Mouse (Mus musculus) heart, adult 2 months (tissue): ENCODE results near the gene B9d2. TPM values are rescaled to one million over a fixed set of nuclear protein-coding genes. Genes with fewer than 3 reads are reported as not detected.
"Not testable (repeated sequence)": the region's sequence is repeated elsewhere in the genome, so short reads cannot be mapped to it uniquely, and the experiment has no call there.

ENCODE experiments used
- DNase-seq, 2 experiments: peaks; one replicate each; pipeline ENCODE4 v3.0.0; 2021
- H3K27ac ChIP-seq: fragments of 200-600 bp; 2 replicates; pipeline ENCODE4 v1.8.1; 2022
- H3K27me3 ChIP-seq: fragments of 200-500 bp; 2 replicates; pipeline ENCODE4 v1.6.1; 2012; ENCODE audit warnings: mild to moderate bottlenecking, low read length, inconsistent platforms, mixed read lengths; ENCODE audit not compliant: control insufficient read depth, insufficient read depth
- H3K36me3 ChIP-seq: fragments of 200-500 bp; 2 replicates; pipeline ENCODE4 v1.6.1; 2012; ENCODE audit warnings: low read length, inconsistent platforms; ENCODE audit not compliant: control insufficient read depth, insufficient read depth
- H3K4me1 ChIP-seq: fragments of 200-500 bp; 2 replicates; pipeline ENCODE4 v1.6.1; 2011; ENCODE audit warnings: low read length; ENCODE audit not compliant: control insufficient read depth, insufficient read depth
- H3K4me3 ChIP-seq: fragments of 200-600 bp; 2 replicates; pipeline ENCODE4 v1.8.1; 2022
- H3K79me2 ChIP-seq: fragments of 200-500 bp; replicated peaks from 2 replicates; pipeline ENCODE4 v1.6.1; 2012; ENCODE audit warnings: mild to moderate bottlenecking, inconsistent platforms, low read length, moderate library complexity, mixed read lengths; ENCODE audit not compliant: control insufficient read depth, insufficient read depth
- H3K9ac ChIP-seq: fragments of 200-500 bp; 2 replicates; pipeline ENCODE4 v1.6.1; 2012; ENCODE audit warnings: low read depth, mild to moderate bottlenecking, control low read depth, inconsistent platforms, low read length, mixed read lengths
- CTCF ChIP-seq: fragments of 200-600 bp; IDR thresholded peaks from 2 replicates; pipeline ENCODE4 v1.8.1; 2022; ENCODE audit warnings: antibody characterized with exemption, mild to moderate bottlenecking, moderate library complexity
- EP300 ChIP-seq: fragments of 200-500 bp; IDR thresholded peaks from 2 replicates; pipeline ENCODE4 v1.6.1; 2011; ENCODE audit warnings: low read depth, low read length, control low read depth; ENCODE audit not compliant: insufficient read depth
- POLR2A ChIP-seq: fragments of 200-500 bp; IDR thresholded peaks from 2 replicates; pipeline ENCODE4 v1.6.1; 2011; ENCODE audit warnings: mild to moderate bottlenecking, low read depth, low read length, control low read depth; ENCODE audit not compliant: insufficient read depth
- WGBS: fragments of 180-500 bp; shearing (Covaris S2); methylation state at CpG from one replicate; pipeline ENCODE4 v1.1.7; 2018; 5-methylcytosine and 5-hydroxymethylcytosine counted together
- intact Hi-C: fragments of 180-260 bp; cut with DNase I; formaldehyde crosslinking; loops from one replicate; pipeline ENCODE4 v1.15.1; 2025
- polyA plus RNA-seq: library from polyadenylated mRNA; depleted of rRNA; stranded (reverse); fragments of >200 nt; gene quantifications from 2 replicates; pipeline ENCODE4 v1.2.3, GENCODE M21; 2012
- total RNA-seq, 2 experiments: library from RNA; stranded (reverse); gene quantifications; 2 replicates each; pipeline ENCODE4 v1.2.3; 2021

The B9d2 gene
- total and polyA plus RNA-seq, 3 experiments, result 7.9 to 32.2 (median 10.2) TPM

- peaks cover 6% of the 10 kb centered on the region for H3K4me1 ChIP-seq
- H3K4me3 ChIP-seq, result no peak overlapping the region
- intact Hi-C loops, result loop anchor here (1.0 to 2.0 kb wide), 3 partner anchors 32 to 85 kb away; partner anchors contain the start of gene Tgfb1
- no peak overlapping the region for H3K9ac ChIP-seq
- DNase-seq, result no peak
- WGBS, result 78% methylated on average over 5 of the region's 5 CpGs
- no peaks in the 10 kb centered on the region for H3K79me2 ChIP-seq
- H3K36me3 ChIP-seq, result no peaks in the 10 kb centered on the region; the same call in 1 of the 2 replicates
- TF ChIP-seq EP300 (no peak), POLR2A (no peak), CTCF (no peak)
- no peaks in the 10 kb centered on the region for H3K27me3 ChIP-seq
- no peak overlapping the region for H3K27ac ChIP-seq
Observed at GRCm38 (mm10) chr7:25720760-25721159, 40.2 kb downstream of the B9d2 start.

DNA sequence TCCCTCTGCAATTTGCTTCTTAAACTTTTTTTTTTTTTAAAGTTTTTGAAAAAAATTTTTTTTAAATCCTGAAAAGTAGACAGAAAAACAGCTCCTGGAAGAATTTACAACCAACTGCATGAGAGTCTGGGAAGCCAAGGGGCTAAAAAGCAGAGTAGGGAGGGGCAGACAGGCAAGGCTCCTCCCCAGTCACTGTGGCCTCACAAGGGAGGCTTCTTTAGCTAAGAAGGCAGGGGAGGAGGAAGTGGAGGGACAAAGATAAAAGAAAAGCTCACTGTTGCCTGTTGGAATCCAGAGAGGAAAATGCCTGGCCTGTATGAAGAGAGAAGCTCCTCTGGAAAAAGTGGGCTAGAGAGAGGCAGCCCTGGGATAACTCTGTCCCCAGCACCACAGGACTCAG is 41.2 kb downstream of the B9d2 start:
- not testable (repeated sequence) for H3K27ac ChIP-seq, H3K79me2 ChIP-seq, H3K4me1 ChIP-seq, H3K27me3 ChIP-seq, H3K36me3 ChIP-seq, H3K9ac ChIP-seq, H3K4me3 ChIP-seq, DNase-seq
- intact Hi-C loops, result loop anchor here (2.0 kb wide), 2 partner anchors 31 to 35 kb away; partner anchors contain the start of gene Tgfb1

DNA sequence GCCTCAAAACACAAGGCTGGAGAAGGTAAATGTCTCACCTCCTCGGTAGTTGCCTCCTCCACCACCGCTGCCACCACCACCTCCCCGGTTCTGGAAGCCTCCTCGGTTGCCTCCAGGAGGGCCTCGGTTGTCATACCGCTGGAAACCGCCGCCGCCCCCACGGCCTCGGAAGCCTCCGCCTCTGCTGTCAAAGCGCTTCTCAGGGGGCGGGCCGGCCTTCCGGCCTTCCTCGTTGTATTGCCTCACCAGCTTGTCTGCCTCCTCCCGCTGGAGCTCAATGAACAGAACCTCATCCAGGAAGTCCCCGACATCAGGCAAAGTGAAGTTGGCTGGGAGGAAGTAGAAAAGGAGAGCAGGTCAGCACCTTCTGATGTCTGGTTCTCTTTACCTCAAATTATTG is 45.3 kb downstream of the B9d2 start:
- Histone ChIP-seq H3K79me2 (no peaks in the 10 kb centered on the region), H3K9ac (no peak overlapping the region), H3K36me3 (peaks cover 13% of the 10 kb centered on the region), H3K4me1 (peaks cover 14% of the 10 kb centered on the region), H3K4me3 (no peak overlapping the region), H3K27ac (no peak overlapping the region), H3K27me3 (no peaks in the 10 kb centered on the region)
- TF ChIP-seq CTCF (no peak), POLR2A (no peak), EP300 (no peak)
- intact Hi-C loops, result no loop called here
- DNase-seq, result no peak
- 57% methylated on average over 19 of the region's 19 CpGs for WGBS

DNA sequence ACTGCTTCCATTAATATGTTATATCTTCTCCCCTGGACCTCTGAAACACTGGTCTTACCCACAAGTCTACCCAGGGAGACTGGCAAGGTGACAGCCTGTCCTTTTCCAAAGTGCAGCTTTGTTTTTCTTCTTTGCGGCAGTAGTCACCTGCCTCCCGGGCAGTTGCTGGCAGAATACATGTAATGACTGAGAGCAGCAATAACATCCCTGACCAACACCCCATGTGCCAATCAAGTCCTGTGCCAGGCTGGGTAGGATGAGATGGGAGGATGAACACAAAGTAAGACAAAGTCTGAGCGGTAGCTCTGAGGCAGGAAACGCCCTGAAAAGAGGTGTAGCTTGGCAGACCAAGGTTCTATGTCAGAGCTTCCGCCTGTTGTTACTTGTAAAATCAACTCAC is 47.2 kb downstream of the B9d2 start:
- intact Hi-C loops, result no loop called here
- no peaks in the 10 kb centered on the region for H3K79me2 ChIP-seq
- peaks cover 20% of the 10 kb centered on the region for H3K36me3 ChIP-seq
- no peak overlapping the region for H3K9ac ChIP-seq
- H3K27ac ChIP-seq, result no peak overlapping the region
- no peak for TF ChIP-seq CTCF
- no peak for TF ChIP-seq EP300
- TF ChIP-seq POLR2A, result no peak
- DNase-seq, result no peak
- WGBS, result 72% methylated on average over 5 of the region's 5 CpGs
- no peak overlapping the region for H3K4me3 ChIP-seq
- H3K4me1 ChIP-seq, result peaks cover 17% of the 10 kb centered on the region
- no peaks in the 10 kb centered on the region for H3K27me3 ChIP-seq

GRCm38 (mm10) chr7:25729396-25729795 is 48.8 kb downstream of the B9d2 start:
- peak overlapping the region; percentile 45; the same call in 1 of the 2 replicates for H3K27ac ChIP-seq

DNA sequence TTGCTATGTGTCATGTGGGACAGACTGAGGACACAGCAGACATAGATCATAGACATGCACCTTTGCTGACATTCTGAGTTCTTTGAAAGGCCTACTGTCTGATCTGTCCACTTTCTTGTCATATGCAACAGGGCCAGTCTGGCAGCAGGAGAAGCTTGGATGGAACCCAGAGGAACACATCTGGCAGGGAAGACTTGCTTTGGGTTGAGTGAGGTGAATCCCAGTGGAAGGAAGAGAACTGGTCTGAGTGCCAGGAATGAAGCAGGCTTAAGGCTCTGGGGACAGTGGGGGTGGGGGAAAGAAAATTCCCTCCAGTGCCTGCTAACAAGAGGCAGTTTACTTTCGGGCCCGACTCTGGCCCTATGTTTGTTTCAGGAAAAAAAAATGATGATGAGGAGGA is 49.3 kb downstream of the B9d2 start:
- Histone ChIP-seq H3K27me3 (no peaks in the 10 kb centered on the region), H3K4me3 (no peak overlapping the region), H3K9ac (no peak overlapping the region), H3K27ac (peak overlapping the region; percentile 45), H3K36me3 (peaks cover 20% of the 10 kb centered on the region), H3K79me2 (no peaks in the 10 kb centered on the region), H3K4me1 (peaks cover 17% of the 10 kb centered on the region)
- peak; percentile 52 to 77 for DNase-seq
- WGBS, result 25% methylated on average over 2 of the region's 2 CpGs
- TF ChIP-seq EP300 (0 out of 2 replicates have a peak, but pooled peaks have one; percentile 48), CTCF (no peak)
- intact Hi-C loops, result no loop called here

More at GRCm38 (mm10) chr7:25729396-25729795, 48.8 kb downstream of the B9d2 start:
- H3K4me1 ChIP-seq, result peaks cover 17% of the 10 kb centered on the region
- TF ChIP-seq POLR2A (no peak), EP300 (no peak), CTCF (no peak)
- peaks cover 20% of the 10 kb centered on the region for H3K36me3 ChIP-seq
- no peak overlapping the region for H3K9ac ChIP-seq
- H3K27me3 ChIP-seq, result no peaks in the 10 kb centered on the region
- no peak for DNase-seq
- H3K79me2 ChIP-seq, result no peaks in the 10 kb centered on the region
- intact Hi-C loops, result no loop called here
- 19% methylated on average over 2 of the region's 2 CpGs for WGBS
- no peak overlapping the region for H3K4me3 ChIP-seq
